Mouse (Mus musculus) embryonic facial prominence, embryonic 12.5 days (tissue): ENCODE results near the gene Olfr651. TPM values are rescaled to one million over a fixed set of nuclear protein-coding genes. Genes with fewer than 3 reads are reported as not detected.
"Not testable (repeated sequence)": the region's sequence is repeated elsewhere in the genome, so short reads cannot be mapped to it uniquely, and the experiment has no call there.

Experiments used
- ATAC-seq: fragments of 200-750 bp; cut with Nextera tagmentation; 2 replicates; pipeline ENCODE4 v1.8.0; 2017; ENCODE audit not compliant: insufficient number of reproducible peaks, insufficient read depth, low FRiP score, low TSS enrichment
- H3K27ac ChIP-seq: fragments of 300-500 bp; sonication (generic); 2 replicates; pipeline ENCODE4 v1.5.1; 2016; ENCODE audit warnings: mild to moderate bottlenecking
- H3K27me3 ChIP-seq: fragments of 300-500 bp; sonication (generic); 2 replicates; pipeline ENCODE4 v1.6.1; 2016; ENCODE audit warnings: mild to moderate bottlenecking, moderate library complexity
- H3K36me3 ChIP-seq: fragments of 300-500 bp; sonication (generic); 2 replicates; pipeline ENCODE4 v1.6.1; 2016; ENCODE audit warnings: mild to moderate bottlenecking
- H3K4me1 ChIP-seq: fragments of 300-500 bp; sonication (generic); 2 replicates; pipeline ENCODE4 v1.6.1; 2016
- H3K4me2 ChIP-seq: fragments of 300-500 bp; sonication (generic); replicated peaks from 2 replicates; pipeline ENCODE4 v1.6.1; 2016; ENCODE audit warnings: mild to moderate bottlenecking, moderate library complexity
- H3K4me3 ChIP-seq: fragments of 300-500 bp; sonication (generic); 2 replicates; pipeline ENCODE4 v1.5.1; 2016; ENCODE audit warnings: mild to moderate bottlenecking
- H3K9ac ChIP-seq: fragments of 300-500 bp; sonication (generic); 2 replicates; pipeline ENCODE4 v1.6.1; 2016; ENCODE audit warnings: mild to moderate bottlenecking, moderate library complexity
- H3K9me3 ChIP-seq: fragments of 300-500 bp; sonication (generic); 2 replicates; pipeline ENCODE4 v1.6.1; 2016; ENCODE audit warnings: mild to moderate bottlenecking, moderate library complexity
- WGBS: fragments of 180-500 bp; shearing (Covaris S2); methylation state at CpG from one replicate; pipeline ENCODE4 v1.1.7; 2016; 5-methylcytosine and 5-hydroxymethylcytosine counted together
- polyA plus RNA-seq: library from polyadenylated mRNA; unstranded; fragments of >200 nt; fragmentation: Nextera tagmentation; extraction: Ambion mirVana; gene quantifications from 2 replicates; pipeline ENCODE4 v1.2.1, GENCODE M21; 2016

Gene Olfr651
- not detected in 2 replicates for polyA plus RNA-seq

DNA sequence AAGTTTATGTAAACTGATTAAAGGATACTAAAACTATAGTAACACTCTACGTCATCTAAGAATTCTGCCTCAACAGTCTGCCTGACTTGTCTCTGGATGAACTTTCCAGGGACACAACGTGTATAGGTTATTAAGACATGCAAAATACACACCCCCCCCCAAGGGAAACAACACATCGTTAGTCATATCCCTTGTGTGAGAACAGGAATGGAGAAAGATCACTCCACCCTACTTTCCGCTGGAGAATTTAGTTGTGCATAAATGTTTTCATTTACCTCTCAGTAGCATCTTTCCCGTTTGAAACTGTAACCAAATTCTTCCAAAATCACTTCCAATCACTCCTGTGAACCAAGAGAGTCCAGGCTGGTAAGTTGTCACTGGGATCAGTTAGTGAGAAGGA is at the start of gene Olfr651:
Olfr651 (plus strand) TSS at position 301 of the 400 bp plus-strand sequence.
- Histone ChIP-seq H3K27ac (no peak within 1 kb of the TSS), H3K9ac (no peak within 1 kb of the TSS), H3K4me3 (no peak within 1 kb of the TSS), H3K4me2 (no peak within 1 kb of the TSS), H3K4me1 (no peaks in the 10 kb centered on the region), H3K27me3 (no peaks in the 10 kb centered on the region), H3K36me3 (no peaks in the 10 kb centered on the region), H3K9me3 (no peaks in the 10 kb centered on the region)
- whole genome bisulfite sequencing, result 74% methylated on average over 5 of the region's 5 CpGs
- ATAC-seq, result no peak

DNA sequence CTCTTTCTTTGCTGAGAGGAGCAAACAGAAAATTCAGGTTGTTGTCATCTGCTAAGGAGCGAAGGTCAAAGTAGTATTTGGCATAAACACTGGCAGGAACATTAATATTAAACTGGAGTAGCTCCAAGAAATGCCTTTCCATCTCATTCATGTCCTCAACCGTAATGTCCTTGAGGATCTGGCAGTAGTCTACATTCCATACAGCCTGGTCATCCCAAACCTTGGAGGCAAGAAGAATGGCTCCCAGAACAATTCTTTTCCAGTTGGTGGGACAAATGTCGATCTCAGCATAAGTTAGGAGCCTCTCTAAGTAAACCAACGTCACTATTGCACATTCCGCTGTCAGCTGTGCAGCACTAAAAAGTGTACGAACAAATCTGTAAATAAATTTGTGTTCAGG is 48.7 kb upstream of the Olfr651 start:
- not testable (repeated sequence) for ATAC-seq, H3K4me1 ChIP-seq, H3K27ac ChIP-seq, H3K9ac ChIP-seq, H3K4me2 ChIP-seq, H3K36me3 ChIP-seq, H3K9me3 ChIP-seq, H3K4me3 ChIP-seq, H3K27me3 ChIP-seq
- 74% methylated on average over 6 of the region's 6 CpGs for WGBS

DNA sequence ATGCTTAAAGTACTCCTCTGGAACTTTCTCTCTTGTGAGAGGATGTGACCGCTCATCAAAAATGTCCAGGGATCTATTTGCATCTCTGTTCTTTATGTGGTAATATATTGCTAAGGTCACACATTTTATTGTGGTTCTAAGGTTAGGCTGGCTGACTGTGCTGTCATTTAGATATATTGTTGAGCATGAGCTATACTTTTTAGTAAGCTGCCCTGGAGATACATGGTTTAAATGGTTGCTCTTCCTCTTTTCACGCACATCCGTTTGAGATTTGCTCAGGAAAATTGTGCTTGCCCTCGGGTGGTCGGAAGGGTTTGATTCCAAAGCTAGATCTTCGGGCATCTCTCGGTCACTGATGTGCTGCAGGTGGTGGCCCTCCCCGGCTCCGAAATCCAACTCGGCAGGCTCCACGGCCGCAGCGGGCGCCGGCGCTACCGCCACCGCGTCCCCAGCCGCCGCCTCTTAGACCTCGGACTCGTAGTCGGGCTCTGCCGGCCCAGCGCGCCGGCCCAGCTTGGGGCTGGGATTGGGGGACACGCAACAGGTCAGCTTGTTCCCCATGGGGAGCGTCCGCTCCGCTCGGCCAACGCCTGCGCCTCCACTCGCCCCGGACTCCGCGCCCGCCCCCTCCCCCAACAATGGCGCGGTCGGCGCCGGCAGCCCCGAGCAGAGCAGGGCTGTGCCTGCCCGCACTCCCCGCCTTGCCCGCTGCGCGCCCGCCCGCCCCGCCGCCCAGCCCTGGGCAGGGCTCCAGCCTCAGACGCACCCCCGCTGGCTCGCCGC is 48.2 kb upstream of the Olfr651 start:
- Histone ChIP-seq H3K9me3 (no peaks in the 10 kb centered on the region), H3K36me3 (no peaks in the 10 kb centered on the region), H3K4me1 (no peaks in the 10 kb centered on the region), H3K4me3 (peak overlapping the region; percentile 44), H3K4me2 (peak overlapping the region; percentile 59), H3K9ac (peak overlapping the region; percentile 38), H3K27ac (no peak overlapping the region), H3K27me3 (peaks cover 7% of the 10 kb centered on the region)
- 2% methylated on average over 58 of the region's 59 CpGs for WGBS
- peak; percentile 84; the same call in 1 of the 2 replicates for ATAC-seq

DNA sequence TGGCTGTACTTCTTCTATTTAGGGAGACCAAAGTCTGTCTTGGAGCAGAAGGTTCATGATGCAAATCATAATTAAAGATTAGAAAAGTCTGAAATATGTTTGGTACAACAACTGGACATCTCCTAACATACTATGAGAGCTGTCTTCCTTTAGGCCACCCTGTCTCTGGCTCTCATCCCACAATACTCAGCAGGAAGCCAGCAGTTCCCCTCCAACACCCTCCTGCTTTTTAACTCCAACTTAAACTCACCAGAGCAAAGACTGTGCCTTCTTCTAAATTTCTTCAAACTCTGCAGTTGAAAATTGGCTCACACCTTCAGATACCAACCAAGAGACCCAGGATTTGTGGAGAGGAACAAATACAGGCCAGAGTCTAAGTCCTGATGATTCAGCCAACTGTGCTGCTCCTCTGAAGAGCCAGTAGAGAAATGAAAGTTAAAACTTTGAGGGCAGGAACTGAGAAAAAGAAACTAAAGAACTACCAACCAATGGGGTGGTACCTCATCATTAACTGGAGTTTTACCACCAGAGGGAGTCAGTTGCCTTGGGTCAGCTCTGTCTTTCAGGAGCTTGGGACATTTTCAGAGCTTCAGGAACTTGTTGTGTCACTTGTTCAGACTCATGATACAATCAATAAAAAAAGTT is 42.4 kb upstream of the Olfr651 start, which contains the start of gene Trim30d:
Trim30d (minus strand) TSS at position 429 of the 645 bp plus-strand sequence.
- H3K4me3 ChIP-seq, H3K4me2 ChIP-seq, H3K4me1 ChIP-seq, H3K27me3 ChIP-seq, H3K9me3 ChIP-seq, ATAC-seq, H3K36me3 ChIP-seq, H3K27ac ChIP-seq, H3K9ac ChIP-seq: not testable (repeated sequence)

- Histone ChIP-seq H3K4me3 (no peak overlapping the region), H3K4me1 (no peaks in the 10 kb centered on the region), H3K36me3 (no peaks in the 10 kb centered on the region), H3K27me3 (no peaks in the 10 kb centered on the region), H3K4me2 (no peak overlapping the region), H3K9ac (no peak overlapping the region), H3K27ac (no peak overlapping the region), H3K9me3 (no peaks in the 10 kb centered on the region)
- no peak for ATAC-seq
- 70% methylated on average over 1 of the region's 1 CpGs for WGBS
Measured at GRCm38 (mm10) chr7:104552700-104553099, 2.8 kb downstream of the Olfr651 start.

DNA sequence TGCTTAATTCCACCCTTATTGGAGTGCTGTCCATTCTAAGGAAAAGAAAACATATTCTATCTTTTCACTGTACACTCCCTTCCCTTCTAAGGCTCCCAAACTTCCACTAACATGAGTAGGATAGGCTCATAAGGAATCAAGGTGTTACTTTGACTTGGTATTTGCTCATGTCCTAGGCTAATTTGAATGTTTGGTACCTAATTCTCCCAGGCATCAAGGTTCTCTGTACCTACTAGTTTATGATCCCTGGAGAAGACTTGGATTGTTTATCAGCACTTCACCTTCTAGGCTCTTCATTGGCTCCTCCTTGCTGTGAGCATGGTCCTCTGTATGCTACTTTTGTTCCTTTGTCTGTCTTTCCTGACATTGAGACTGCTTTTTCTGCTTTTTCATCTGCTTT is 10.7 kb downstream of the Olfr651 start, which contains the start of gene Olfr652:
Olfr652 (plus strand) TSS at position 301 of the 400 bp plus-strand sequence.
- no peak within 1 kb of the TSS for H3K4me3 ChIP-seq
- H3K27ac ChIP-seq, result no peak within 1 kb of the TSS
- H3K27me3 ChIP-seq, result no peaks in the 10 kb centered on the region
- H3K9ac ChIP-seq, result no peak within 1 kb of the TSS
- ATAC-seq, result no peak
- H3K4me2 ChIP-seq, result no peak within 1 kb of the TSS
- no peaks in the 10 kb centered on the region for H3K36me3 ChIP-seq
- H3K9me3 ChIP-seq, result no peaks in the 10 kb centered on the region
- H3K4me1 ChIP-seq, result no peaks in the 10 kb centered on the region

GRCm38 (mm10) chr7:104577014-104577413 is 27.1 kb downstream of the Olfr651 start, which contains the start of gene Olfr653:
Gene Olfr653 (plus strand): TSS chr7:104577314.
- H3K4me3 ChIP-seq, result no peak within 1 kb of the TSS
- H3K9ac ChIP-seq, result no peak within 1 kb of the TSS
- WGBS, result 74% methylated on average over 2 of the region's 2 CpGs
- ATAC-seq, result no peak
- H3K4me2 ChIP-seq, result no peak within 1 kb of the TSS
- no peak within 1 kb of the TSS for H3K27ac ChIP-seq
- H3K36me3 ChIP-seq, result no peaks in the 10 kb centered on the region
- no peaks in the 10 kb centered on the region for H3K9me3 ChIP-seq
- H3K27me3 ChIP-seq, result no peaks in the 10 kb centered on the region
- no peaks in the 10 kb centered on the region for H3K4me1 ChIP-seq

DNA sequence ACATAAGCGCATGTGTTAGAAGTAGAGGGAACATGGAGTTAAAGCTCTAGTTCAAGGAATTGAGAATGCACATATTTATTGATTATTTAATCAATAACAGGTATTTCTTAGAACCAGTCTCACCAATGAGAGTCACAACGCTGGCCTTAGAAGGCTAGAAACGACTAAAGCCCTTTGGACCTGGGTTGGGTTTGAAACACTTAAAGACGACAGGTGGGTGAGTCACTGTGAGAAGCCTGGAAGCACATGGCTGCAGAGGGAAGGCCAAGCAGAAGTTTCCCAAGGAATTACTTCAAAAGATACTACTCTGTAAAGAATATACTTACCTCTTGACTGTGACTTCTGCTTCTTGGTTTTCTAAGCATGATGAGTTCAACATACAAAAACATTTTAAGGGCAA is 30.9 kb downstream of the Olfr651 start:
- no peaks in the 10 kb centered on the region for H3K27me3 ChIP-seq
- WGBS, result 91% methylated on average over 4 of the region's 4 CpGs
- H3K27ac ChIP-seq, result no peak overlapping the region
- no peaks in the 10 kb centered on the region for H3K9me3 ChIP-seq
- H3K9ac ChIP-seq, result no peak overlapping the region
- no peak overlapping the region for H3K4me3 ChIP-seq
- ATAC-seq, result no peak
- H3K36me3 ChIP-seq, result no peaks in the 10 kb centered on the region
- no peak overlapping the region for H3K4me2 ChIP-seq
- no peaks in the 10 kb centered on the region for H3K4me1 ChIP-seq

DNA sequence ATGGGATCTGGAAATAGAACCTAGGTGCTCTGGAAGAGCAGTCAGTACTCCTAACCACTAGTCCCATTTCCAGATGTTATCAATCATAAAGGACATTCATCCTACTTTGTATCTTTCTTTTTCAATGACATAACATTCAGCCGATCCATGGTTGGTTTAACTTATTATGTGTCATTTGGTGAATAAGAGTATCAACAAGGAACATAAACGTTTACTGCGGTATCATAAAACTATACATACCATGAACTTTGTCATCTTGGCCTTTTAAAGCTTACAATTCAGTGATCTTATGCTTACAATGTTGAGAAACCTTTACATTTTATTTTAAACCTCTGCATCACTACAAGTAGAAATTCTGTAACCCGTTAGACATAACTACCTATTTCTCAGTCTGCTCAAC is 31.5 kb downstream of the Olfr651 start:
- no peak overlapping the region for H3K27ac ChIP-seq
- no peak overlapping the region for H3K4me3 ChIP-seq
- H3K4me2 ChIP-seq, result no peak overlapping the region
- H3K27me3 ChIP-seq, result no peaks in the 10 kb centered on the region
- no peaks in the 10 kb centered on the region for H3K36me3 ChIP-seq
- no peaks in the 10 kb centered on the region for H3K4me1 ChIP-seq
- H3K9ac ChIP-seq, result no peak overlapping the region
- no peaks in the 10 kb centered on the region for H3K9me3 ChIP-seq
- WGBS, result 83% methylated on average over 4 of the region's 4 CpGs
- no peak for ATAC-seq

GRCm38 (mm10) chr7:104586725-104587124 is 36.8 kb downstream of the Olfr651 start, which contains the start of gene Olfr654:
Gene Olfr654 (plus strand): TSS chr7:104587025.
- no peak for ATAC-seq
- H3K9me3 ChIP-seq, result no peaks in the 10 kb centered on the region
- 94% methylated on average over 4 of the region's 4 CpGs for WGBS

GRCm38 (mm10) chr7:104588274-104588673 is 38.3 kb downstream of the Olfr651 start:
- no peaks in the 10 kb centered on the region for H3K9me3 ChIP-seq
- no peaks in the 10 kb centered on the region for H3K36me3 ChIP-seq
- 80% methylated on average over 5 of the region's 5 CpGs for WGBS
- no peak for ATAC-seq
- H3K9ac ChIP-seq, result no peak overlapping the region
- H3K27me3 ChIP-seq, result no peaks in the 10 kb centered on the region
- H3K27ac ChIP-seq, result no peak overlapping the region
- H3K4me1 ChIP-seq, result no peaks in the 10 kb centered on the region
- H3K4me3 ChIP-seq, result no peak overlapping the region
- no peak overlapping the region for H3K4me2 ChIP-seq

More at GRCm38 (mm10) chr7:104586725-104587124, 36.8 kb downstream of the Olfr651 start, which contains the start of gene Olfr654:
- Histone ChIP-seq H3K27me3 (no peaks in the 10 kb centered on the region), H3K4me1 (no peaks in the 10 kb centered on the region), H3K27ac (no peak within 1 kb of the TSS), H3K9ac (no peak within 1 kb of the TSS), H3K4me2 (no peak within 1 kb of the TSS), H3K36me3 (no peaks in the 10 kb centered on the region), H3K4me3 (no peak within 1 kb of the TSS)

DNA sequence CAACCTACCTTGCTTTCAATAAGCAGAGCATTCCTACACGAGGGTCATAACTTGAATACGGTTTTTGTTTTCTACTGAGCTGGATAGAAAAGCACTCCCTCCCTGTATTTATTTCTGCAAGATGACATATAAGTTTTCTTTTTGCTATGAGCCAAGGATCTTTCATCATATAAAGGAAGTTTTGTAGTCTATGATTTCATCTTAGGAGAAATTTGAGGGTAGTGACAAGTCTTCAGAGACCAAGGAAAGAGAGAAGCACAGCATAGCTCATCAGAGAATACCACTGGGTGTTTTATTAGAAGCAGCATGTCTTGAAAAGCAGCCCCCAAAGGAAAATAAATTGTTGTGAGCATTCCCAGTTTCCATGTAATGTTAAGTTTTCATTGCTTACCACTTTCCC is 51.7 kb downstream of the Olfr651 start, which contains the start of gene Olfr655:
Olfr655 (minus strand) TSS at position 101 of the 400 bp plus-strand sequence.
- Histone ChIP-seq H3K27me3 (no peaks in the 10 kb centered on the region), H3K27ac (no peak within 1 kb of the TSS), H3K4me3 (no peak within 1 kb of the TSS), H3K4me2 (no peak within 1 kb of the TSS), H3K4me1 (no peaks in the 10 kb centered on the region), H3K9me3 (no peaks in the 10 kb centered on the region), H3K36me3 (no peaks in the 10 kb centered on the region), H3K9ac (no peak within 1 kb of the TSS)
- no peak for ATAC-seq
- 78% methylated on average over 2 of the region's 2 CpGs for WGBS
